Mouse (Mus musculus) midbrain, embryonic 12.5 days (tissue): ENCODE data around the gene Ncoa3. TPM values are rescaled to one million over a fixed set of nuclear protein-coding genes. Genes with fewer than 3 reads are reported as not detected.

Experiments used
- ATAC-seq: fragments of 200-750 bp; cut with Nextera tagmentation; 2 replicates; pipeline ENCODE4 v1.8.0; 2017; ENCODE audit warnings: low read depth, moderate TSS enrichment, moderate library complexity; ENCODE audit not compliant: low FRiP score
- H3K27ac ChIP-seq: fragments of 300-500 bp; sonication (generic); replicated peaks from 2 replicates; pipeline ENCODE4 v1.5.1; 2016; ENCODE audit warnings: mild to moderate bottlenecking
- H3K27me3 ChIP-seq: fragments of 300-500 bp; sonication (generic); 2 replicates; pipeline ENCODE4 v1.6.1; 2016; ENCODE audit warnings: mild to moderate bottlenecking
- H3K36me3 ChIP-seq: fragments of 300-500 bp; sonication (generic); 2 replicates; pipeline ENCODE4 v1.6.1; 2016
- H3K4me1 ChIP-seq: fragments of 300-500 bp; sonication (generic); 2 replicates; pipeline ENCODE4 v1.6.1; 2016
- H3K4me2 ChIP-seq: fragments of 300-500 bp; sonication (generic); replicated peaks from 2 replicates; pipeline ENCODE4 v1.6.1; 2016; ENCODE audit warnings: mild to moderate bottlenecking, moderate library complexity
- H3K4me3 ChIP-seq: fragments of 300-500 bp; sonication (generic); 2 replicates; pipeline ENCODE4 v1.5.1; 2016; ENCODE audit warnings: mild to moderate bottlenecking
- H3K9ac ChIP-seq: fragments of 300-500 bp; sonication (generic); replicated peaks from 2 replicates; pipeline ENCODE4 v1.6.1; 2016; ENCODE audit warnings: mild to moderate bottlenecking, moderate library complexity
- H3K9me3 ChIP-seq: fragments of 300-500 bp; sonication (generic); 2 replicates; pipeline ENCODE4 v1.6.1; 2016; ENCODE audit warnings: mild to moderate bottlenecking
- WGBS: fragments of 180-500 bp; shearing (Covaris S2); methylation state at CpG from one replicate; pipeline ENCODE4 v1.1.7; 2016; 5-methylcytosine and 5-hydroxymethylcytosine counted together
- polyA plus RNA-seq: library from polyadenylated mRNA; unstranded; fragments of >200 nt; fragmentation: Nextera tagmentation; extraction: Ambion mirVana; gene quantifications from 2 replicates; pipeline ENCODE4 v1.2.1, GENCODE M21; 2016

The Ncoa3 gene
- polyA plus RNA-seq, 1 experiment from 2014 or later, result 15.7 TPM

- no peaks in the 10 kb centered on the region for H3K4me1 ChIP-seq
- H3K36me3 ChIP-seq, result no peaks in the 10 kb centered on the region
- ATAC-seq, result no peak
- H3K4me2 ChIP-seq, result no peak overlapping the region
- H3K4me3 ChIP-seq, result no peak overlapping the region
- no peak overlapping the region for H3K27ac ChIP-seq
- no peaks in the 10 kb centered on the region for H3K9me3 ChIP-seq
- H3K27me3 ChIP-seq, result no peaks in the 10 kb centered on the region
- WGBS, result 63% methylated on average over 3 of the region's 3 CpGs
- no peak overlapping the region for H3K9ac ChIP-seq
Measured at GRCm38 (mm10) chr2:165976186-165976585, 16.2 kb upstream of the Ncoa3 start.

- H3K36me3 ChIP-seq, result no peaks in the 10 kb centered on the region
- no peaks in the 10 kb centered on the region for H3K27me3 ChIP-seq
- 69% methylated on average over 5 of the region's 5 CpGs for WGBS
- no peak overlapping the region for H3K4me3 ChIP-seq
- H3K4me2 ChIP-seq, result no peak overlapping the region
- no peak overlapping the region for H3K27ac ChIP-seq
- no peaks in the 10 kb centered on the region for H3K9me3 ChIP-seq
- H3K9ac ChIP-seq, result no peak overlapping the region
- H3K4me1 ChIP-seq, result no peaks in the 10 kb centered on the region
- no peak for ATAC-seq
Measured at GRCm38 (mm10) chr2:165976874-165977273, 15.6 kb upstream of the Ncoa3 start.

GRCm38 (mm10) chr2:165978119-165978518, 14.3 kb upstream of the Ncoa3 start:
- WGBS, result 97% methylated on average over 1 of the region's 1 CpGs
- no peak overlapping the region for H3K4me3 ChIP-seq
- no peak for ATAC-seq

GRCm38 (mm10) chr2:165981248-165981977, 11.0 kb upstream of the Ncoa3 start:
- Histone ChIP-seq H3K4me2 (no peak overlapping the region), H3K36me3 (no peaks in the 10 kb centered on the region), H3K9ac (no peak overlapping the region), H3K9me3 (no peaks in the 10 kb centered on the region), H3K27me3 (no peaks in the 10 kb centered on the region), H3K4me3 (no peak overlapping the region), H3K4me1 (no peaks in the 10 kb centered on the region), H3K27ac (no peak overlapping the region)
- ATAC-seq, result no peak
- 53% methylated on average over 6 of the region's 6 CpGs for WGBS

More at GRCm38 (mm10) chr2:165978119-165978518, 14.3 kb upstream of the Ncoa3 start:
- no peaks in the 10 kb centered on the region for H3K9me3 ChIP-seq
- H3K27ac ChIP-seq, result no peak overlapping the region
- H3K27me3 ChIP-seq, result no peaks in the 10 kb centered on the region
- H3K4me1 ChIP-seq, result no peaks in the 10 kb centered on the region
- H3K4me2 ChIP-seq, result no peak overlapping the region
- no peaks in the 10 kb centered on the region for H3K36me3 ChIP-seq
- no peak overlapping the region for H3K9ac ChIP-seq

- Histone ChIP-seq H3K4me1 (peaks cover 10% of the 10 kb centered on the region; the same call in 1 of the 2 replicates), H3K27ac (no peak overlapping the region), H3K27me3 (no peaks in the 10 kb centered on the region), H3K4me3 (no peak overlapping the region), H3K9ac (no peak overlapping the region), H3K4me2 (no peak overlapping the region), H3K9me3 (no peaks in the 10 kb centered on the region), H3K36me3 (no peaks in the 10 kb centered on the region)
- ATAC-seq, result no peak
- 65% methylated on average over 16 of the region's 16 CpGs for WGBS
Measured at GRCm38 (mm10) chr2:165982512-165983389, 9.7 kb upstream of the Ncoa3 start.

- ATAC-seq, result no peak
- H3K4me1 ChIP-seq, result peaks cover 10% of the 10 kb centered on the region; the same call in 1 of the 2 replicates
- H3K27ac ChIP-seq, result no peak overlapping the region
- peaks cover 4% of the 10 kb centered on the region; the same call in 1 of the 2 replicates for H3K27me3 ChIP-seq
- no peaks in the 10 kb centered on the region for H3K9me3 ChIP-seq
- H3K4me3 ChIP-seq, result no peak overlapping the region
- no peaks in the 10 kb centered on the region for H3K36me3 ChIP-seq
- WGBS, result 100% methylated on average over 1 of the region's 1 CpGs
- no peak overlapping the region for H3K4me2 ChIP-seq
- no peak overlapping the region for H3K9ac ChIP-seq
Measured at GRCm38 (mm10) chr2:165984318-165984717, 8.1 kb upstream of the Ncoa3 start.

GRCm38 (mm10) chr2:165984891-165985290, 7.5 kb upstream of the Ncoa3 start:
- peaks cover 4% of the 10 kb centered on the region; the same call in 1 of the 2 replicates for H3K27me3 ChIP-seq
- H3K4me1 ChIP-seq, result peaks cover 10% of the 10 kb centered on the region; the same call in 1 of the 2 replicates
- no peaks in the 10 kb centered on the region for H3K36me3 ChIP-seq
- no peak overlapping the region for H3K4me3 ChIP-seq
- ATAC-seq, result no peak
- no peaks in the 10 kb centered on the region for H3K9me3 ChIP-seq
- H3K9ac ChIP-seq, result no peak overlapping the region
- 91% methylated on average over 6 of the region's 6 CpGs for WGBS
- H3K4me2 ChIP-seq, result no peak overlapping the region
- H3K27ac ChIP-seq, result no peak overlapping the region

GRCm38 (mm10) chr2:165985581-165985980, 6.9 kb upstream of the Ncoa3 start:
- Histone ChIP-seq H3K4me3 (no peak overlapping the region), H3K4me2 (no peak overlapping the region), H3K9me3 (no peaks in the 10 kb centered on the region), H3K4me1 (peaks cover 10% of the 10 kb centered on the region; the same call in 1 of the 2 replicates), H3K9ac (no peak overlapping the region), H3K27ac (no peak overlapping the region), H3K36me3 (no peaks in the 10 kb centered on the region), H3K27me3 (peaks cover 4% of the 10 kb centered on the region; the same call in 1 of the 2 replicates)
- no peak for ATAC-seq
- WGBS, result 87% methylated on average over 11 of the region's 11 CpGs

GRCm38 (mm10) chr2:165986921-165987453, 5.4 kb upstream of the Ncoa3 start:
- no peaks in the 10 kb centered on the region for H3K9me3 ChIP-seq
- no peaks in the 10 kb centered on the region for H3K36me3 ChIP-seq
- ATAC-seq, result no peak
- 10% methylated on average over 20 of the region's 23 CpGs for WGBS
- peaks cover 4% of the 10 kb centered on the region; the same call in 1 of the 2 replicates for H3K27me3 ChIP-seq
- H3K4me3 ChIP-seq, result peak overlapping the region; percentile 42
- H3K4me2 ChIP-seq, result peak overlapping the region; percentile 68
- peaks cover 10% of the 10 kb centered on the region; the same call in 1 of the 2 replicates for H3K4me1 ChIP-seq
- 0 out of 2 replicates have a peak overlapping the region, but pooled peaks have one; percentile 39 for H3K27ac ChIP-seq
- peak overlapping the region; percentile 52 for H3K9ac ChIP-seq

GRCm38 (mm10) chr2:165993173-165993900, 901 bp downstream of the Ncoa3 start:
- H3K27ac ChIP-seq, result peak overlapping the region; percentile 81
- peak overlapping the region; percentile 98 for H3K4me2 ChIP-seq
- WGBS, result 4% methylated on average over 35 of the region's 35 CpGs
- peak; percentile 59; the same call in 1 of the 2 replicates for ATAC-seq
- peaks cover 17% of the 10 kb centered on the region; the same call in 1 of the 2 replicates for H3K4me1 ChIP-seq
- peak overlapping the region; percentile 97 for H3K4me3 ChIP-seq
- no peaks in the 10 kb centered on the region for H3K9me3 ChIP-seq
- no peaks in the 10 kb centered on the region for H3K27me3 ChIP-seq
- H3K36me3 ChIP-seq, result no peaks in the 10 kb centered on the region
- H3K9ac ChIP-seq, result peak overlapping the region; percentile 96

- Histone ChIP-seq H3K4me1 (peaks cover 26% of the 10 kb centered on the region), H3K36me3 (no peaks in the 10 kb centered on the region), H3K27ac (no peak overlapping the region), H3K9me3 (no peaks in the 10 kb centered on the region), H3K4me2 (0 out of 2 replicates have a peak overlapping the region, but pooled peaks have one; percentile 98), H3K4me3 (no peak overlapping the region), H3K9ac (no peak overlapping the region), H3K27me3 (no peaks in the 10 kb centered on the region)
- ATAC-seq, result no peak
- WGBS, result 96% methylated on average over 4 of the region's 4 CpGs
Measured at GRCm38 (mm10) chr2:165994341-165994740, 1.9 kb downstream of the Ncoa3 start.
